Mouse (Mus musculus) G1E (cell line): ENCODE data around the gene Slc25a21. TPM values are rescaled to one million over a fixed set of nuclear protein-coding genes. Genes with fewer than 3 reads are reported as not detected.

Experiments
- ATAC-seq: 2 replicates; pipeline ENCODE4 v1.8.0; 2016; ENCODE audit warnings: mild to moderate bottlenecking; ENCODE audit not compliant: insufficient number of reproducible peaks, poor library complexity, low FRiP score, severe bottlenecking; ENCODE audit errors: extremely low read depth
- DNase-seq: peaks from one replicate; pipeline ENCODE4 v3.0.0; 2012; ENCODE audit warnings: low spot score
- H3K27me3 ChIP-seq: 2 replicates; pipeline ENCODE4 v1.6.1; 2012; ENCODE audit warnings: mild to moderate bottlenecking, low read length, inconsistent platforms; ENCODE audit not compliant: insufficient read depth
- H3K36me3 ChIP-seq: replicated peaks from 2 replicates; pipeline ENCODE3; 2012; ENCODE audit warnings: mild to moderate bottlenecking, inconsistent platforms
- H3K4me1 ChIP-seq: 2 replicates; pipeline ENCODE4 v1.6.1; 2012; ENCODE audit warnings: low read depth, low read length, inconsistent platforms, mixed read lengths; ENCODE audit not compliant: insufficient read depth
- H3K4me3 ChIP-seq: 2 replicates; pipeline ENCODE4 v1.5.1; 2012; ENCODE audit warnings: low read depth, mild to moderate bottlenecking, inconsistent platforms, low read length, moderate library complexity, mixed read lengths
- H3K9me3 ChIP-seq: replicated peaks from 2 replicates; pipeline ENCODE4 v1.6.1; 2012; ENCODE audit warnings: inconsistent platforms
- CTCF ChIP-seq: IDR thresholded peaks from 2 replicates; pipeline ENCODE4 v1.5.1; 2012; ENCODE audit warnings: low read depth, low read length, inconsistent platforms, mixed read lengths
- GATA1 ChIP-seq: IDR thresholded peaks from 2 replicates; pipeline ENCODE4 v1.6.1; 2012; ENCODE audit warnings: borderline replicate concordance, low read length, inconsistent platforms, mixed read lengths
- GATA2 ChIP-seq: IDR thresholded peaks from 2 replicates; pipeline ENCODE4 v1.6.1; 2012; ENCODE audit warnings: low read depth, low read length, inconsistent platforms, borderline replicate concordance
- POLR2AphosphoS5 ChIP-seq: IDR thresholded peaks from 2 replicates; pipeline ENCODE4 v1.6.1; 2012; ENCODE audit warnings: low read depth, low read length, inconsistent platforms; ENCODE audit not compliant: insufficient replicate concordance
- TAL1 ChIP-seq: conservative IDR thresholded peaks from 2 replicates; pipeline ENCODE4 v1.6.1; 2012; ENCODE audit warnings: low read depth, low read length, inconsistent platforms, mixed read lengths
- polyA plus RNA-seq: library from polyadenylated mRNA; stranded (reverse); fragments of >175 nt; gene quantifications from 2 replicates; pipeline ENCODE4 v1.2.3, GENCODE M21; 2012
- total RNA-seq, 2 experiments: library from RNA; stranded (forward) in 1 of 2; stranded (reverse) in 1 of 2; fragments of 200-1000 nt in 1 of 2; fragments of >200 nt in 1 of 2; fragmentation: Nextera tagmentation in 1 of 2; gene quantifications; 2 replicates each; pipeline ENCODE4 v1.2.3; 2014 to 2017

Gene Slc25a21
- total and polyA plus RNA-seq, 3 experiments = 9.7 to 32.0 (median 14.6) TPM

- H3K4me3 ChIP-seq = no peak overlapping the region
- ATAC-seq (no peak), DNase-seq (no peak)
- H3K4me1 ChIP-seq = no peaks in the 10 kb centered on the region
- H3K9me3 ChIP-seq = no peaks in the 10 kb centered on the region
- no peak for TF ChIP-seq POLR2AphosphoS5
- TF ChIP-seq TAL1 = no peak
- no peak for TF ChIP-seq CTCF
- no peak for TF ChIP-seq GATA2
- TF ChIP-seq GATA1 = no peak
- no peaks in the 10 kb centered on the region for H3K36me3 ChIP-seq
- H3K27me3 ChIP-seq = no peaks in the 10 kb centered on the region
These were observed 376.7 kb downstream of the Slc25a21 start for GRCm38 (mm10) chr12:56820604-56821003.

- Histone ChIP-seq H3K36me3 (no peaks in the 10 kb centered on the region), H3K9me3 (no peaks in the 10 kb centered on the region), H3K4me3 (no peak overlapping the region), H3K4me1 (no peaks in the 10 kb centered on the region), H3K27me3 (no peaks in the 10 kb centered on the region)
- no peak for DNase-seq
- ATAC-seq = no peak
- no peak for TF ChIP-seq CTCF
- TF ChIP-seq GATA1 = no peak
- TF ChIP-seq TAL1 = no peak
- TF ChIP-seq POLR2AphosphoS5 = no peak
- no peak for TF ChIP-seq GATA2
These were observed 389.8 kb downstream of the Slc25a21 start for GRCm38 (mm10) chr12:56807483-56807882.

- H3K4me3 ChIP-seq = no peak overlapping the region
- no peak for ATAC-seq
- TF ChIP-seq TAL1 (no peak), CTCF (no peak), POLR2AphosphoS5 (no peak), GATA1 (no peak), GATA2 (no peak)
- no peaks in the 10 kb centered on the region for H3K9me3 ChIP-seq
- no peaks in the 10 kb centered on the region for H3K36me3 ChIP-seq
- no peaks in the 10 kb centered on the region for H3K4me1 ChIP-seq
- DNase-seq = no peak
- H3K27me3 ChIP-seq = no peaks in the 10 kb centered on the region
These were observed 390.2 kb downstream of the Slc25a21 start for GRCm38 (mm10) chr12:56807078-56807477.

GRCm38 (mm10) chr12:56804487-56804886 lies 392.8 kb downstream of the Slc25a21 start:
- DNase-seq (no peak), ATAC-seq (no peak)
- Histone ChIP-seq H3K9me3 (no peaks in the 10 kb centered on the region), H3K36me3 (no peaks in the 10 kb centered on the region), H3K4me1 (no peaks in the 10 kb centered on the region; the same call in 1 of the 2 replicates), H3K4me3 (no peak overlapping the region), H3K27me3 (no peaks in the 10 kb centered on the region)
- TF ChIP-seq TAL1 (no peak), POLR2AphosphoS5 (no peak), CTCF (no peak), GATA2 (no peak), GATA1 (no peak)

- TF ChIP-seq CTCF (no peak), TAL1 (no peak), GATA2 (no peak), POLR2AphosphoS5 (no peak), GATA1 (no peak)
- Histone ChIP-seq H3K27me3 (no peaks in the 10 kb centered on the region), H3K4me1 (no peaks in the 10 kb centered on the region; the same call in 1 of the 2 replicates), H3K4me3 (no peak overlapping the region), H3K9me3 (no peaks in the 10 kb centered on the region), H3K36me3 (no peaks in the 10 kb centered on the region)
- no peak for DNase-seq
- ATAC-seq = no peak
These were observed 398.4 kb downstream of the Slc25a21 start for GRCm38 (mm10) chr12:56798641-56799415.

GRCm38 (mm10) chr12:56789236-56789635 lies 408.0 kb downstream of the Slc25a21 start:
- TF ChIP-seq POLR2AphosphoS5 = no peak
- TF ChIP-seq GATA1 = no peak
- no peak for TF ChIP-seq GATA2
- TF ChIP-seq CTCF = no peak
- TF ChIP-seq TAL1 = no peak
- Histone ChIP-seq H3K36me3 (no peaks in the 10 kb centered on the region), H3K4me3 (no peak overlapping the region), H3K4me1 (no peaks in the 10 kb centered on the region), H3K9me3 (no peaks in the 10 kb centered on the region), H3K27me3 (no peaks in the 10 kb centered on the region)
- ATAC-seq (no peak), DNase-seq (no peak)
